Mouse (Mus musculus) adrenal gland, adult (tissue): ENCODE data around the gene Nfe2.

Source experiments
- DNase-seq, 2 experiments: peaks; one replicate each; pipeline ENCODE4 v3.0.0; 2022 to 2023; ENCODE audit warnings: low spot score in 1 of 2; ENCODE audit not compliant: inconsistent age in 2 of 2

Gene Nfe2

DNA sequence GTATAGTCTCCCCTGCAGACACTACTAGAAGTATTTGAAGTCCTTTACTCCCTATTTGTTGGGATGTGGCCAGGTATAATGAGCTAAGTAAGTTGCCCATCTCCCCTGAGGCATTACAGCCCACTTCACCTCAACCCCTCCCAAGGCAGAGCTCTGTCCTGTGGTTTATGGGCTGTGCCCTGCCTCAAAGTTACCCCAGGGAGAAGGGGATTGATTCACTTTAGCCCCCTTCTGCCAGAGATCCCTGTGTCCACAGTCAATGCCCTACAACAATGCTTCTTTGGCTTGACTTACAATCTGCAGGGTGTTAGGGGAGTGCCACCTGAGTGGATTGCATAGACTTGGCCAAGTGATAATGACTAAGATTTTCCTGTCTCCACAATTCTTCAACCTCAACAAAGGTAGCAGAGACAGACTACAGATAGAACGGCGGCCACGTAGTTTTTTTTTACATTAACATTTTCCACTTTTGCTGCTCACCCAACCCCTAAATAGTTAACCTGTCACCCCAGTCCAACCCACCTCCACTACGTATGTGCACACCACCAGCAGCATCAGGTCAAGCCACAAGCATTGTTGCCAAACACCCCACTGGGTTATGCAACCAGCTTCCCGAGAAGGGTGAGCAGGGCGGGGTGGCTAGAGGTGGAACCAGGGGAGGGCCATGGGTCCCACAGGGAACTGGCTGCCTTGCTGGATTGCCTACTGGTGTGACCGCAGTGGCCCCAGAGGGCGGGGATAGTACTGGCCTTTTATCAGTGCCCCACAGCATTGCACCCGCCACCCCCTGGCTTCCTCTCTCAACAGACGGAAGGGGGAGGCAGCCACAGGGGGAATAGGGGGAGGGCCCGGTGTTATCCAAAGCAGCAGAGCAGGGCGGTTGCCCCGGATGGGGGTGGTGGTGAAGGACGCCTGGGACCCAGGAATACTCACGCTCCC, at the start of gene Nfe2:
Gene Nfe2 (minus strand): TSS at position 614 of the 939 bp plus-strand sequence.
- DNase-seq = peak; percentile 80 to 92

DNA sequence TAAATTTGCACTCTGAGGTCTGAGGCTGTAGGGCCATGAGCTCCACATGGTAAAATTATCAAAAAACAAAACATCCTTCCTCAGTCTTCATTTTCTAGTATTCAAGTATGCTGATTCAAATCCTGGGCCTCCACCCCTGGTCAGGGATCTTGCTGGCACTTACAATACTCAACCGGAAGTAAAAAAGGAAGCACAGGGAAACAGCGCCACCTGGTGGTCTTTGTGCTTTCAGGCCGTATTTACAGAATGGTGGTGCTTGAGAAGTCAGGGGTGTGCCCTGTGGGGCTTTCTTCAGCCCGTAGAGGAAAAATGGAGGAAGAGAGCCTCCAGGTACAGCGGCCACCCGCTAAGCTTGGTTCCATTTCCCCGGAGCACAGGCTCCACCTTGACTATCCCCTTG, 48.9 kb upstream of the Nfe2 start:
- peak; percentile 91 to 98 for DNase-seq

DNA sequence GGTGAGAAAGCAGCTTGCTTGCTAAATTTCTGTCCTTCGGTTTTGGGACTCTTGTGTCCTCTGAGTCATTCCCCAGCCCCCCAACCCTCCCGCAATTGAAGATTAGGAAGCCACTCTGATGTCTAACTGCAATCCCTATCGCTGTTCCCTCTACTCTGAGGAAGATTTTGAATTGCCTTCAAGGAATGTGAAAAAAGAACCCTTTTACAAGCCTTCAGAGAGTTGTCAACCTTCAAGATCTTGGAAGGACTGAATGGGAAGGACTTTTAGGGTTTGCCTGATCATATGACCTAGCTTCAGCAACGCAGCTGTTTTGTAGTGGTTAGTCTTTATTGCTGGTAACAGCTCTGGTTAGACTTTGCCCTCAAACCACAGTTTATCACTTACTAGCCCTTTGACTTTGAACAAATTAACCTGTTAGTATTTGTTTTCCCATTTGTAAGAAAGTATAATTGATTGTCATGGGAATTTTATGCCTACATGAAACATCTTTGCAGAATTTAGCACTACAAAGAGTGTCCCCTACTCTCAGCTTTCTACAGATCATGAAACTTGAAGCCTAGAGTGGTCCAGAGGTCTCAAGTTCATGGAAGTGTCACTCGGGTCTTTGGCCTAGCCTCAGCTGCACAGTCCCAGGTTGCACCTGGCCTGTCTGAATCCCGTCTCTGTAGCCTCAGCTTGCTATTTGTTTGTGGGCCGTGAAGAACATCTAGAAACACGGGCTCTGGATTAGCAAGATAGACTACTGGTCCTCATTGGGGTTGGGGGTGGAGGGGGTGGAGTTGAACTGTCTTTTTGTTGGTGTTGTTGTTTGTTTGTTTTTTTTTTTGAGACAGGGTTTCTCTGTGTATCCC, 47.8 kb upstream of the Nfe2 start:
- peak in 1 of 2 experiments; percentile 57 for DNase-seq

DNA sequence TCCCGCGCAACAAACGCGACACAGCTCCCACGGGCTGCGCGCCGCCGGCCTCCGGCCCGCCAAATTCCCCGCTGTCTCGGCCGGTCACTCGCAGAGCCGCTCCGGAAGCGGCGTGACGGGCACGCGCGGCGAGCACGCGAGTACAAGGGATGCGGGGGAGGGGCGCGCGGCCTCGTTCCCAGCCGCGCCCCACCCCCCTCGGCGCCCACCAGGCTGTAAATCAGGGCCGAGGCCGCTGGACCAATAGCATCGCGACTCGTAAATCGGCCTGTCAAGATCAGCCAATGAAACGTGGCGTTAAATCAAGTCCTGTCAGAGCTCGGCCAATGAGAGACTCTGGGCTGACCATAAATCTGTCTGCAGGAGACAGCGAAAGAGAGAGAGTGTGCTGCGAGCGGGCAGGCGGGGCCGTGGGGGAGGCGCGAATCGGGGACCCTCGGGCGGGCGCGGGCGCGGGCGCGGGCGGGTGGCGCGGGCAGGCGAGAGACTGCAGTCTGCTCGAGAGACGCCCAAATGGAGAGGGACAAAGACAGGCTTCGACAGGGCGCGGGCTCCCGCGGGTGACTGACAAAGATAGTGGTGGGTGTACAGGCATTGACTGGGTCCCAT, 47.0 kb upstream of the Nfe2 start:
- DNase-seq = peak; percentile 96 to 99

DNA sequence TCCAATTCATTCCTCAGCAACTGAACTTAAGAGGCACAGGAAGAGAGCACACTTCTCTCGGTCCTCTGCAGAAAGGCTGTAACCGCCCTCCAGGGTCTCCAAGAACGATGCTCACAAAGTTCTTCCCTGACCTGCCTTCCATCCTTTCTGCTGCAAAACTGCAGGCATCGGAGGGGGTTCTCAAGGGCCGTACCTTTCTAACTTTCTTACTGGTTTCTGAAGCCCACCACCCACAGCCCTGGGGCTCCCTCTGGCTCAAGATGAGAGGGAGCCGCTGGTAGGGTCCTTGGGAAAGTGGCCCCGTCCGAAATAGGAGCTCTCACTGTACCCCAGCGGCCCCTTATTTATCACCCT, 46.4 kb upstream of the Nfe2 start:
- DNase-seq = no peak

DNA sequence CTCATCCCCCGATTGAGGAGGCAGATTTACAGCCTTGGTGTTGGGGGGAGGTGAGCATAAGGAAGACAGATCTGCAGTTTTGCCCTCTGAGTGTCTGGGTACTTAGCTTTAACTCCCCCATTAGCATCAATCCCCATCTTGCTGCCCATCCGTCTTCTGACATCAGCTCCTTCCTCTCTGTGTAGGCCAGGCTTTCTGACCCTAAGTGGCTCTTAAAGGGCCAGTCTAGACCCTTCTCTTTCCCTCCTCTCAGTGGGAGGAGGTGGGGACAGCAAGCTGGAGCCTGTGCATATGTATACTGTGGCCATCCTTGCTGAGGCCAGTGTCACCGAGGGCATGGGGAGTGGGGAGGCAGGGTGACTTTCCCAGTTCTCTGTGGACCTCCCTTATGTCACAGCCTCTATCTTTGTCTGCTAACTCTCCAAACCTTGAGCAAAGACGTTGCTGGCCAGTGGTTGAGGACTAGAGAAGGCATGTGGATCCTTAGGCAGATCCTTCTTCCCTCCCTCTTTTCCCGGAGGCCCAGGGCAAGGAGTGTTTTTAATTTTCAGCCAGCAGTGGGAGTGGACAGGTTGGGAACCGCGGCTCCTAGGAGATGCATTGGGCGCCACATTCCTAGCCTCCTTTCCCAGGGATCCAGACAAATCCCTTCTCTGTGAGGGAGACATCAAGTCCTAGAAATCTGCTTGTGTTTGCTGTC, 45.9 kb upstream of the Nfe2 start:
- peak in 1 of 2 experiments; percentile 35 for DNase-seq

DNA sequence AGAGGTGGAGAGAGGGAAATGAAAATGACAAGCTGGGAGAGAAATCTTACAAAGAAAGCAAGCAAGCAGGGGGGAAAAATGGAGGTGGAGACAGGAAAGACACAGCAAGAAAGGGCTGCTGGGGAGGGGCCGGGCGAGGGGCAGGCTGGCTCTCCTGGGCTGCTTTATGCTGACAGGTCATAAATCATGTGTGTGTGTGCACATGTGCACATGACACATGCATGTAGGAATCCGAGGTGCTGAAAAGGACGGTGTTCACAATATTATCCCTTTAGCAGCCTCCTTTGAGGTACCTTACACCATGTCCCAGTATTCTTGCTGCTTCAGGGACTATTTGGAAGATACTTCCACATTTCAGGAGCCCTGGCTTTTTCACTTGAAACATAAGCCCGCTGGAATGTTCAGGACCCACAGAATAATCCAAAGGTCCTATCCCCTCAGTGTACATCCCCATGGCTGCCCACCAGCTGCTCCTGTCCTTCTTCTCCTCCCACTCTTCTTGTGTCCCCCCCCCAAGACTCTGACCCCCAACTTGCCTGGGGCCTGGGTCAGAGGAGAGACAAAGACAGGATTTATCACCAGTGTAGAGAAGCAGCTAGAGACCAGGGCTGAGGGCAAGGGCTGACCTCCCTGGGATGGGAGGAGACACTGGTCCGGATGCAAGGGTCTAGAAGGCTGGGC, 44.3 kb upstream of the Nfe2 start:
- no peak for DNase-seq

DNA sequence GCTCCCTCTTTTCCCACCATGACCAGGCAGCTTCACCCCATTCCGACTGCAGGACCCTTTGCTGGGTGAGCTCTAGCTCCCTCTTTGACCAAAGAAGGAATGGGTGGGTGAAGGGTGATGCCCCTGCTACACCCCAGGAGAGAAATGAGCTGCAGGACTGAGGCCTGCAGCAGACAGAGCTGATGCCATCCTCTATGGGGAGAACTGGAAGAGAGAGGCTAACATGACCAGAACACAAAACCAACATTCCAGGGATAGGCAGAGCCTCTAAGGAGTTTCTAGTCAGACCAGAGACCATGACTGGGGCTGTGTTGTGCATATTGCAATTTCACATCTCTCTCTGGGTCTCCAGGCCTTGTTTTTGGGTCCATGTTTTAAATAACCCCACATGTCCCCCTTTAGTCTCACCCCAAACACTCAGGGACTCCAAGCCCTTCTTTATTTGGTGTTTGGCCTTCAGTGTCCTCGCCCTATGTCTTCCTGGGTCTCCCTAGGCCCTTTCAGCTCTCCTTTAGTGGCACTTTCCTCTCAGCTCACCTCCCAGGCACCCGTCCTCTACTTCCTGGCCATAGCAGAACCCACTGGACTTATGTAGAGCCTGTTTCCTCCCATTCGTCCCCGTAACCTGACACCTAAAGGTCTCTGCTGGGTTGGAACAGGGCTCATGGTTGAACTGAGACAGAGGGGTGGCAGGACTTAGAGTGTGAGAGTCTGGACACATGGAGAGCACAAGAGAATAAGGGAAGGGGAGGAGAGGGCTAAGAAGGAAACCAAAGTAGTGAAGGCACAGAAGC, 43.5 kb upstream of the Nfe2 start:
- DNase-seq = no peak

DNA sequence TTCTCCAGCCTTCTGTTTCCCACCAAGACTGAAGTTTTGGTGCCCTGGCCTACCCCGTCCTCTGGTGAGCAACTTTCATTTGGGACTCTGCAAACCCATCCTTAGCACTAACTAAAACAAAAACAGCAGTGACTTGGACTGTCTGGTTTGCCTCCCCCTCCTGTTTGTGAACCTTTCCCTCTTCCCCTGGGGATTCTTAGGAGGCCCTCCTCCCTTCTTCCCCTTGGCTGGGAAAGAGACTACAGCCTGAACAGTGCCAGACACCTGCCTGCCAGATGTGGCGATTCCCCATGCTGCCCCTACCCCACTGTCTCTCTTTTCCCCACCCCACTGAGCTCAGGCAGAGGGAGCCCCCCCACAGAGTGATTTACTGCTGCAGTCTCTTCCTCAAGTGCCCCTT, 42.8 kb upstream of the Nfe2 start:
- no peak for DNase-seq

DNA sequence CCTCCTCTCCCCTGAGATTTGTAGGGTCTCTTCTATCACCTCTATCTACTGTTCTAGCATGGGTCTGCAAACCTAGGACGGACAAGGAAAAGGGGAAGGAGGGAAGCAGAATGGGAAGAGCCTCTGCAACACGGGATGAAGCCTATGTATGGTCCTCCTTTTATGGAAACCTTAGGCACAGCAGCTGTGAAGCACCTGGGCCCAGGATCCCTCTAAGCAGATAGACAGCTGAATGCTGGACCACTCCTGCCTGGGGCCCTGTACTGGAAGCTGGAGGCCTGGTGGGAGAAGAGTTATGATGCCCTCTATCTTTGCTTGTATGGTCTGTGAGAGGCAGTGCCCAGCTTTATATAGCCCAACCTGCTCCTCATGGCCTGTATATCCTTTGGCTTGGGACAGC, 42.4 kb upstream of the Nfe2 start:
- DNase-seq = no peak

DNA sequence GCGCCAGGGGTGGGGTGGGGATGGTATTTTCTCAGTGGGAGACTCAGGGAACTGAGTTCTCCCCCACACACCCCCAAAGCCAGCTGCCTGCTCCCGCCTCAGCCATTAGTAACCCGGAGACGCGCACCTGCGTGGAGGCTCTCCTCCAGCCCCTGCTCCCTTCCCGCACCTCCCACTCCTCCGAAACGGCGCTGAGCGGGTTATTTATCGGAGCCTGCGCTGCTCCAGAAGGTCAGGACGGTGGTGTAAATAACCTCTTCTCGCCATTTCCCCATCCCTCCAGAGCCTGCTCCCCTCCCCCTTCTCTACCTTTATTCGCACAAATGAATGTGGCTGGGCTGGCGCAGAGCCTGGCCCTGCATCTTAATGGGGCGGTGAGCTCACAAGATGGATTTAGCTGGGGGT, 41.9 kb upstream of the Nfe2 start:
- DNase-seq = no peak

DNA sequence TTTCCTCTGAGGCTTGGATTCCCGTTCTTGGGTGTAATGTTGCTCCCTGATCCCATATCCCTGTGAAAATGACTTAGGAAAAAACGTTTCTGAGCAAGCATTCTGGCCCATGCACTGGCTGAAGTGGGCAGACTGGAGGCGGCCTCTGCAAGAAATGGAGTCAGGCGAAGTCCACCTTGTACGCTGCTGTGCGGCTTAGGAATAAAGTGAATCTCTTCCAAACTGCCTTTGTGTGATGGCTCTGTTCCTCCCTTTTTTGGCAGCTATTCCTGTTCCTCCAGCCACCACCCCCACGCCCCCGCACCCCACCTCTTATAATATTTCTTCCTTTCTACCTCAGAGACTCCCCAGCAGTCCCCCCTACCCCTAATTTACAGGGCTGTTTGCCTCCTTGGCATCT, 41.4 kb upstream of the Nfe2 start:
- no peak for DNase-seq

DNA sequence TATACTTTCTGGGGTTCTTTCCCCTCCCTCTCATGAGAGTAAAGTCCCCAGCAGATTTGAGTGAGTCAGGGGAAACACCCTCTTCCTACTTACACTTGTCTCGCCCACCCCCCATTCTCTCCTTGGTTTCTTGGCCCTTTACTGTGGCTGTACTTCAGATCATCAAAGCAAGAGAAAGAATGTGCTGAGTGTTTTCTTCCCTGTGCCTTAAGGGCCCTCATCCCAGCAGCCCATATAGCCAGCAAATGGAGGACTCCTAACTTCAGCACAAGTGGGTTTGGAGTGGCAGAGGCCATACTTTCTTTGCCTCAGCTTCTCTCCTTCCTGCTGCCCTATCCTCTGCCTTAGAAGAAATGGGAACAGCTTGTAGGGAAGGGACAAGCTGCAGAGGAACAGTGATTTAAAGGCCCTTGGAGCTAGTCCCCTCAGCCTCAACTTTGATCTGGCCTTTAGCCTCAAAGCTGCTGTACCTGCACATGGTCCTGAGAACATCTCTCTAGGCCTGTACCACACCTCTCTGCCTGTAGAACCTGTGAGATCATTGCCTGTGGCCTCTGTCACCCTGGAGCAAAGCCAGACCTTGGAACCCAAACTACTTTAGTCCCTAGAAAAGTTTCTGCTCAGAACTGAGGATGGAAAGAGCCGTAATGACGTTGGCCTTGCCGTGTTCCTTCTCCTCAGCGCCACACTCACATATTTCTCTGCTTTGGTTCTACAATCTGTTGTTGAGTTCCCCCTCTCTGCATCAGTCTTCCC, 40.8 kb upstream of the Nfe2 start:
- DNase-seq = peak; percentile 39 to 74

DNA sequence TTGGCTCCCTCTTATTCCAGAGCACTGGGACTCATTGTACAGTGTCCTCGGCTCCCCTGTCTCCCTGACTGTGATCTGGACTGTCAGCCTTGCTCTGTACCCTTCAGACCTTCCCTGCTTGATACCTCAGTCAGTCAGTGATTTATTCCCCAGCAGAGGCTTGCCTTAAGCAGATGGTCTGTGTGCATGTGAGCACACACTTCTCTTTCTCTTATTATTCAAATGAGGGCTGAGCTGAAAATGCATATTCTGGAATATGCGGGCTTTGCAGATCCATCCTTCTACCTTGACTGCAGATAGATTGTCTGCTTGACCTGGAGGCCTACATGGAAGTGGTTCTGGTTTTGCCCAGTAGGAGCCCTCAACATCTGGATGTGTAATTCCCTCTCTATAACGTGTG, 39.8 kb upstream of the Nfe2 start:
- DNase-seq = no peak

DNA sequence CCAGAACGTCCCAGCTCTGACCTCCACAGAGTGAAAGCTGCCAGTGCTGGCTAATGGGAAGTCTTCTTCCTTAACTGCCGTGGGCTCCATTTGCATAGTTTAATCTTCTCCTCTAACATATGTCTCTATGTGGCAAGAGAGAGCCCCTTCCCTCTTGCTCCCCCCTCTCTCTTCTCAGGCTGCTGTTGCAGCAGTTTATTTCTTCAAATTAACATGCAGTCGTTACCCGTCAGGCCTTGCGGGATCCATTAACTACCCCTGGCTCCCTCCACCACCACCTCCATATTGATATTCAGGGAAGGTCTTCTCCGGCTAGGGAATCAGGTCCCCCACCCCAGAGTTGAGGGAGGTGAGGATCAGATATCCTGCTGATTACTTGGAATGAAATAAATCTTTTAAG, 39.1 kb upstream of the Nfe2 start:
- no peak for DNase-seq

DNA sequence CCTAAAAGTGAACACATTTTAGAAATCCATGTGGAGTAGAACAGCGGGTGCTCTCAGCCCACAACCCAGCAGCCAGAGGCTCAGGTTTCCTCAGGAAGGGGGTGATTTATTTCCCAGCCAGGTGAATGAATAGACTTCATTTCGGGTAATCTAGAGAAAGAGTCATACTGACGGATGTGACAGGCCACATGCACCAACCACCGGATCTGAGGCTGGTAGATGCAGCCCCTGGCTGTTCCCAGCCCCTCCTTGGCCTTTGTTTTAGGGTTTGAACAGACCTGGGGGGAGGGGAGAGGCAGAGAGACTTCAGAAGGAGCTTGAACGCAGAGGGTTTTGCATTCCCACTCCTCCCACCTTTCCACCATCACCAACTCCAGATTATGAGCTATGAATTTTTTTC, 37.6 kb upstream of the Nfe2 start:
- no peak for DNase-seq

DNA sequence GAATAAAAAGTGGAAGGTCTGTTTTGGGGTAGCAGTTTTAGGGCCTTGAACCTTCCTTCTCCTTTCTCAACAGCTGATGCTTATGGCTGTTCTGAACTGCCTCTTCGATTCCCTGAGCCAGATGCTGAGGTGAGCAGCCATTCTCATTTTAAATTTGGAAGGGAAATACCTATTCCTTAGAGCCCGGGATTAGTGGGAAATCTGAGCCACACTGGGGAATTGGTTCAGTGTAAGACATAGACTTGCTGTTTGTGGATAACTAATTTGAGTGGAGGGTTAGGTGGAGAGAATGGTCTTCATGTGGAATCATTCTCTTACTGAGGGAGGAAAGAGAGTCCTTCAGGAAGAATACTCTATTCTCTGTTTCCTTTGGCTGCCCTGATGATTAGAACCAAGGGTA, 36.4 kb upstream of the Nfe2 start:
- no peak for DNase-seq

DNA sequence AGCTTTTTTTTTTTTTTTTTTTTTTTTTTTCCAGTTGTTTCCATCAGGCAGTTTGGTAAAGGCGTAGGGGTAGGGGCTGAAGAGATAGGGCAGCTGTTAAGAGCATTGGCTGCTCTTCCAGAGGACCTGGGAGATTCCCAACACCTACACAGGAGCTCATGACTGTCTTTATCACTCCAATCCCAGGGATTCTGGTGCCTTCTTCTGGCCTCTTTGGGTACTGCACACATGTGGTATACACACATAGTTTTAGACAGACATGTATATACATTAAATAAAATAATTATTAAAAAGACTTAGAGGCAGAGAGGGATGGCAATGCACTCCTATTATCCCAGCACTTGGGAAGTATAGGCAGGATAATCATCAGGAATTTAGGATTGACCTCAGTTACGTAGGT, 35.2 kb upstream of the Nfe2 start:
- DNase-seq = no peak
